Mouse (Mus musculus): ENCODE results near the gene Cuedc1. TPM values are rescaled to one million over a fixed set of nuclear protein-coding genes. Genes with fewer than 3 reads are reported as not detected.

Gene Cuedc1
- total and polyA plus RNA-seq, 3 experiments = 1.0 to 4.8 TPM; not detected in 1

DNA sequence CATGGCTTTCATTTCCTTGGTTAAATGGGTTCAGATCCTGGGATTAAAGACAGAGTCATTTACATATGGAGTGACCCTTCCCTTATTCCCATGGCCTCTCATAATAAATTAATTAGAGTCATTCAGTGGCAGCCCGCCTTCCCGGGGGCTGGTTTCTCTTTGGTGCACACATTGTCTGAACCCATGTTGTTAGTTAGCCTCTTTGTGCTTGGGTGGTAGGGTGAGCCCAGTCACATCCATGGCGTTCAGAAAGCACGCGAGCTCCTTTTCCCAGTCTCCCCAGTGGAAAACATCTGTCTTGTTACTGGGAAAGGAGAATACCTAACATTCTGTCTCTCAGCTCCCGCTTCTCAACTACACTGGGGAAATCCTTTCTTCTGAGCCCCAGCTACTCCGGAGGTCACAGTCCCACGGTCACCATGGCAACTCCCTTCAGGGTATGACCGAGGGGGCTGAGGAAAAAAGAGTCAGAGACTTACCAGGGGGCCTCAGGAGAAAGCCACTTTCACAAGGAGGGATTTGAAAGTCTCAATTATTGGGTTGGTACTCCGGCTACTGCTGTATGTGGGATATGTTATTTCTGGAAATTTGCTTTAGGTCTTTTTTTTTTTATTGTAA lies 143.0 kb downstream of the Cuedc1 start:
- H3K9ac ChIP-seq (ENCODE audit: control insufficient read depth, low read depth, low read length, poor library complexity, severe bottlenecking) = no peak overlapping the region
- H3K27me3 ChIP-seq (ENCODE audit: control insufficient read depth in 1 of 2, insufficient read depth in 2 of 2, low read length in 2 of 2) = no peaks in the 10 kb centered on the region; a peak in 1 of 4 replicates
- no peaks in the 10 kb centered on the region for H3K9me3 ChIP-seq (replicated peaks; ENCODE audit: insufficient read depth, low read length)
- TF ChIP-seq ELF1 (IDR thresholded peaks at IDR 0.05; ENCODE audit: low read depth, low read length) (no peak), POLR2AphosphoS5 (IDR thresholded peaks at IDR 0.05; ENCODE audit: borderline replicate concordance, low read depth, low read length) (no peak), GATA1 (IDR thresholded peaks at IDR 0.05; ENCODE audit: low read depth, low read length) (no peak), POLR2A (IDR thresholded peaks at IDR 0.05; ENCODE audit: control insufficient read depth in 1 of 2, insufficient read depth in 1 of 2, low read depth in 1 of 2, low read length in 2 of 2, poor library complexity in 1 of 2) (no peak)
- H3K4me1 ChIP-seq (ENCODE audit: control insufficient read depth in 1 of 2, insufficient read depth in 2 of 2, low read length in 2 of 2) = peaks cover 0 to 3% of the 10 kb centered on the region in 2 experiments; a peak in 3 of 4 replicates
- H3K36me3 ChIP-seq (ENCODE audit: control insufficient read depth in 1 of 2, insufficient read depth in 2 of 2, low read length in 2 of 2) = peaks cover 0 to under 1% of the 10 kb centered on the region in 2 experiments; a peak in 1 of 4 replicates
- no peak for DNase-seq (ENCODE audit: low read depth, low spot score)
- H3K4me3 ChIP-seq (ENCODE audit: control insufficient read depth in 1 of 2, insufficient read depth in 1 of 2, low read depth in 2 of 2, low read length in 2 of 2) = no peak overlapping the region
- no peaks in the 10 kb centered on the region for H3K79me2 ChIP-seq (ENCODE audit: control insufficient read depth, insufficient read depth, low read length, poor library complexity)
- H3K27ac ChIP-seq (ENCODE audit: control insufficient read depth, low read depth, low read length) = no peak overlapping the region

DNA sequence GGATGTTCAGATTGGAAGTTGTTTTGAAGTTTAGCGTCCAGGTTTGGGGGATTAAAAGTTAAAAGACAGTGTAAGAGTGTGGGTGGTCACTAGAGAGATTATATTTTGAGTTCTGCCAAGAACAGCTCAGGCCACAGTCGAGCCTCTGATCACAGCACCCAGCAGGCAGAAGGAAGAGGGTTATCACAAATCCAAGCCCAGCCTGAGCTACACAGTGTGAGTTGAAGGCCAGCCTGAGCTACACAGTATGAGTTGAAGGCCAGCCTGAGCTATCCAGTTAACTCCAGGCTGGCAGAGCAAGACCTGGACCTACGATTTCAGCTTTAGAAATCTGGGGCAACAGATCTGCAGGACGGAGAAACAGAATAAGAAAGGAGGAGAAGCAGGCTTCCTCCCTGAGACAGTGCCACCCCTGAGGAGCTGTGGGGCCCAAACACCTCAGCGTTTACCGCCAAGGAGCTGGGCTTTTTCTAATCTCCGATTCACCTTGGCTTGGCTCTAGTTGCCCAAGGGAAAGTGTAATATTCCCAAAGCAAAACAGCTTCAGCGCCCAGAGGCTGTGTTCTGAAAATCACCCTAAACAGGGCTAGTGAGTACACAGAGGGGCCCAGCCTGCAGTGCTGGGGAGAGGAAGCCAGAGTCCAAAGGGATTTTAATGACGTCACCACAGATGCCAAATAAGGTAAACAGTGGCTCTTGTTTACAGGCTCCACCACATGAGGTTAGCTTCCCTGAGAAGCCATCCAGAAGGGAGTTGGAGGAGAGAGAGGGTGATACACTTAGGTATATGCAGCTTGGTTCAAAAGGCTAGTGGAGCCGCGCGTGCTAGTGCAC lies 143.8 kb downstream of the Cuedc1 start:
- no peak for DNase-seq (ENCODE audit: low read depth, low spot score)
- Histone ChIP-seq H3K4me1 (ENCODE audit: control insufficient read depth in 1 of 2, insufficient read depth in 2 of 2, low read length in 2 of 2) (no peaks in the 10 kb centered on the region), H3K27ac (ENCODE audit: control insufficient read depth, low read depth, low read length) (no peak overlapping the region), H3K9me3 (replicated peaks; ENCODE audit: insufficient read depth, low read length) (no peaks in the 10 kb centered on the region), H3K9ac (ENCODE audit: control insufficient read depth, low read depth, low read length, poor library complexity, severe bottlenecking) (no peak overlapping the region), H3K79me2 (ENCODE audit: control insufficient read depth, insufficient read depth, low read length, poor library complexity) (no peaks in the 10 kb centered on the region), H3K4me3 (ENCODE audit: control insufficient read depth in 1 of 2, insufficient read depth in 1 of 2, low read depth in 2 of 2, low read length in 2 of 2) (no peak overlapping the region), H3K36me3 (ENCODE audit: control insufficient read depth in 1 of 2, insufficient read depth in 2 of 2, low read length in 2 of 2) (no peaks in the 10 kb centered on the region), H3K27me3 (ENCODE audit: control insufficient read depth in 1 of 2, insufficient read depth in 2 of 2, low read length in 2 of 2) (peaks cover 0 to 2% of the 10 kb centered on the region in 2 experiments; a peak in 1 of 4 replicates)
- TF ChIP-seq GATA1 (IDR thresholded peaks at IDR 0.05; ENCODE audit: low read depth, low read length) = no peak
- no peak for TF ChIP-seq CHD1 (IDR thresholded peaks at IDR 0.05; ENCODE audit: low read depth, low read length)
- TF ChIP-seq EP300 (IDR thresholded peaks at IDR 0.05; ENCODE audit: low read depth in 1 of 2, low read length in 2 of 2) = no peak

Other genes with a start within 250 kb of the Cuedc1 start
- 3.3 and 3.7 TPM in 2 replicates for gene Mks1, start 244.8 kb upstream of the Cuedc1 start, total RNA-seq (2012; rRNA removed)
- gene Mks1, start 244.8 kb upstream of the Cuedc1 start, polyA plus RNA-seq (2012; ENCODE audit: insufficient read depth in 1 of 2, insufficient read length in 2 of 2, low read depth in 1 of 2, low replicate concordance in 2 of 2, missing spikeins in 1 of 2) = 1 to 10 TPM in 1 of 2 experiments, not detected in 1; 6.1 TPM
- gene Epx, start 222.5 kb upstream of the Cuedc1 start, total RNA-seq (2012; rRNA removed) = not detected in 2 replicates
- gene Epx, start 222.5 kb upstream of the Cuedc1 start, polyA plus RNA-seq (2012; ENCODE audit: insufficient read depth in 1 of 2, insufficient read length in 2 of 2, low read depth in 1 of 2, low replicate concordance in 2 of 2, missing spikeins in 1 of 2) = under 1 TPM in 1 of 2 experiments, not detected in 1; 0.03 TPM
- not detected in 2 replicates for gene Olfr462, start 205.8 kb upstream of the Cuedc1 start, total RNA-seq (2012; rRNA removed)
- gene Olfr462, start 205.8 kb upstream of the Cuedc1 start, polyA plus RNA-seq (2012; ENCODE audit: insufficient read depth in 1 of 2, insufficient read length in 2 of 2, low read depth in 1 of 2, low replicate concordance in 2 of 2, missing spikeins in 1 of 2) = not detected
- not detected in 2 replicates for gene Olfr463, start 200.7 kb upstream of the Cuedc1 start, total RNA-seq (2012; rRNA removed)
- gene Olfr463, start 200.7 kb upstream of the Cuedc1 start, polyA plus RNA-seq (2012; ENCODE audit: insufficient read depth in 1 of 2, insufficient read length in 2 of 2, low read depth in 1 of 2, low replicate concordance in 2 of 2, missing spikeins in 1 of 2) = not detected
- not detected in 2 replicates for gene Olfr464, start 177.1 kb upstream of the Cuedc1 start, total RNA-seq (2012; rRNA removed)
- not detected for gene Olfr464, start 177.1 kb upstream of the Cuedc1 start, polyA plus RNA-seq (2012; ENCODE audit: insufficient read depth in 1 of 2, insufficient read length in 2 of 2, low read depth in 1 of 2, low replicate concordance in 2 of 2, missing spikeins in 1 of 2)
- 30.7 and 38.6 TPM in 2 replicates for gene Dynll2, start 110.5 kb upstream of the Cuedc1 start, total RNA-seq (2012; rRNA removed)
- gene Dynll2, start 110.5 kb upstream of the Cuedc1 start, polyA plus RNA-seq (2012; ENCODE audit: insufficient read depth in 1 of 2, insufficient read length in 2 of 2, low read depth in 1 of 2, low replicate concordance in 2 of 2, missing spikeins in 1 of 2) = 100 to 1,000 TPM in 1 of 2 experiments, 10 to 100 TPM in 1; 75.8 to 124 TPM
- gene Srsf1, start 50.7 kb upstream of the Cuedc1 start, total RNA-seq (2012; rRNA removed) = 586 and 596 TPM in 2 replicates
- gene Srsf1, start 50.7 kb upstream of the Cuedc1 start, polyA plus RNA-seq (2012; ENCODE audit: insufficient read depth in 1 of 2, insufficient read length in 2 of 2, low read depth in 1 of 2, low replicate concordance in 2 of 2, missing spikeins in 1 of 2) = 100 to 1,000 TPM; 421 to 431 TPM
- 8.0 and 9.5 TPM in 2 replicates for gene Vezf1, start 29.8 kb upstream of the Cuedc1 start, total RNA-seq (2012; rRNA removed)
- 10 to 100 TPM in 1 of 2 experiments, not detected in 1; 20.8 TPM for gene Vezf1, start 29.8 kb upstream of the Cuedc1 start, polyA plus RNA-seq (2012; ENCODE audit: insufficient read depth in 1 of 2, insufficient read length in 2 of 2, low read depth in 1 of 2, low replicate concordance in 2 of 2, missing spikeins in 1 of 2)
- gene Mrps23, start 106.3 kb downstream of the Cuedc1 start, total RNA-seq (2012; rRNA removed) = 362 and 381 TPM in 2 replicates
- 100 to 1,000 TPM in 1 of 2 experiments, not detected in 1; 190 TPM for gene Mrps23, start 106.3 kb downstream of the Cuedc1 start, polyA plus RNA-seq (2012; ENCODE audit: insufficient read depth in 1 of 2, insufficient read length in 2 of 2, low read depth in 1 of 2, low replicate concordance in 2 of 2, missing spikeins in 1 of 2)
- not detected in 2 replicates for gene Ccdc182, start 196.0 kb downstream of the Cuedc1 start, total RNA-seq (2012; rRNA removed)
- not detected for gene Ccdc182, start 196.0 kb downstream of the Cuedc1 start, polyA plus RNA-seq (2012; ENCODE audit: insufficient read depth in 1 of 2, insufficient read length in 2 of 2, low read depth in 1 of 2, low replicate concordance in 2 of 2, missing spikeins in 1 of 2)

Measured in MEL (cell line).